Mouse (Mus musculus) layer of hippocampus, postnatal 36 days (tissue): ENCODE data around the gene Cxcl2. TPM values are rescaled to one million over a fixed set of nuclear protein-coding genes. Genes with fewer than 3 reads are reported as not detected.

ENCODE experiments used
- DNase-seq, 2 experiments: peaks; one replicate each; pipeline ENCODE4 v3.0.0; 2022
- total RNA-seq, 2 experiments: library from RNA; stranded (reverse); gene quantifications; 2 replicates each; pipeline ENCODE4 v1.2.3; 2021

Cxcl2 gene
- total RNA-seq, 2 experiments from 2014 or later = not detected

DNA sequence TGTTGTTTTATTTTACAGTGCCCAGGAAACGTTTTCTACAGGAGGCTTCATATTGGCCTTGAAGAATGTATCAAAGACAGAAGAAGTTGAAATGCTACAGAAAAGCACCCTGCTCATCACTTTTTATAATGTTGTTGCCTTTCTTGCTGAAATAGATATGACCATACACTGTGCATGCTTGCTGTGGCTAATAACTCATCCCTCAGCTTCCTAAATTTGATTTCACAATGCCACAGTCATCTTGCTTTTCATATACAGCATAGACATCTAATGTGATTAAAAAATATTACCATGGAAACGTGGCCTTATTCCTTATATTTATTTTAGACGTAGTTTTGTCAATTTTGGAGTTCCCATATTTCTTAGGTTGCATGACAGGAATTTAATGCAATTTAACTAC is 6.2 kb upstream of the Cxcl2 start:
- no peak for DNase-seq

DNA sequence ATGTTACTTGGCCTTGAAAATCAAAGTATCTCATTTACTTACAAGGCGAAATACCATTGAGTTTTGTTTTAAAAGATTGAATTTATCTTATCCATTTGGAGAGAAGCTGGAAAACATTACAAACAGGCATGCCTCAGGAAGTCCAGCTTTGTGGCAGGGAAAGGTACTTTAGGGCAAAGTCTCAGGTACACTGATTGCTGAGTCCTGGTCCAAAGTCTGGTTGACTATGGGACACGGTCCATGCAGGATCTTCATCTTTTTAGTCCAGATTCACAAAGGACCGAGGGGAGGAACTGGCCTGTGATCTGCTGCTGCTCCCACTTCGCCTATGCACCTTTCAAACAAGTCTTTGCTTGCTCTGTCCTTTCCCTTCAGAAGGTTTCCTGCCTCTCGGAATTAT is 4.4 kb upstream of the Cxcl2 start:
- DNase-seq = no peak

- no peak for DNase-seq
Observed at GRCm38 (mm10) chr5:90900147-90900546, 3.5 kb upstream of the Cxcl2 start.

DNA sequence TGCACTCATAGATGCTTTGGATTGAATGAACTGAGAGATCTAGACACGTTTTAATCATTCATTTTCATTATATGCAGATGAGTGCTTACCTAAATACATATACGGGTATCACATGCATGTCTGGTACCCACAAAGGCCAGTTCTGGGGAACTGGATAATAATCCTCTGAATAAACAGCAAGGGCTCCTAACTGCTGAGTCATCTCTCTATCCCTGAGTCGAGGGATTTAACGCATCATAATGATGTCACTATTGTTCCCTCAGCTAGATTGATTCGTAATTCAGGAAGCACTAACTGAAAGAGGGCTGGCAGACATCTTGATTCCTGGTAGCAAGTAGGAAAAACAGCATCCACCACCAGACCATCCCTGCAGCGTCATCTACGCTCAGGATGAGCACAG is 3.0 kb upstream of the Cxcl2 start:
- no peak for DNase-seq

- DNase-seq = no peak
Observed at GRCm38 (mm10) chr5:90902380-90903260, 1.1 kb upstream of the Cxcl2 start.

DNA sequence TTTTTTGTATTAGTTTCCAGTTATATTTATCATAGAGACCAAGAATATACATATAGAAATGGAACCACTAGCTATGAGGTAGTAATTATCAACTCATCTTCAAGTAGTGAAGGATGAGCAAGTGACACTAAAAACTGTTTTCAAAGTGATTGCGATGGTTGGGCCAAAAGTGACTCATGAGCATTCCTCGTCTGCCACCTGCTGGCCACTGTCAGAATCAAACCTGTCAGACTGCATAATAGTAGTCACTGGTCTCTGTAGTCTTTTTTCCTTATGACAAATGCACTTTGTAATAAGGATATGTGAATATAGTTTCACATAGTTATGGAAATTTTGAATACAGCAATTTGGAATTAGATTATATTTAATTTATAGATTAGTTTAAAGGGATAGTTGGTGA is 5.3 kb downstream of the Cxcl2 start:
- DNase-seq = peak; percentile 47 to 60

- DNase-seq = no peak
Observed at GRCm38 (mm10) chr5:90919495-90919894, 15.8 kb downstream of the Cxcl2 start.

GRCm38 (mm10) chr5:90922958-90923357 is 19.3 kb downstream of the Cxcl2 start:
- DNase-seq = no peak

- DNase-seq = no peak
Observed at GRCm38 (mm10) chr5:90930546-90930945, 26.9 kb downstream of the Cxcl2 start.

- DNase-seq = peak; percentile 70 to 74
Observed at GRCm38 (mm10) chr5:90930971-90931851, 27.5 kb downstream of the Cxcl2 start, which contains the start of gene Mthfd2l. Mthfd2l (plus strand) TSS chr5:90931117.

DNA sequence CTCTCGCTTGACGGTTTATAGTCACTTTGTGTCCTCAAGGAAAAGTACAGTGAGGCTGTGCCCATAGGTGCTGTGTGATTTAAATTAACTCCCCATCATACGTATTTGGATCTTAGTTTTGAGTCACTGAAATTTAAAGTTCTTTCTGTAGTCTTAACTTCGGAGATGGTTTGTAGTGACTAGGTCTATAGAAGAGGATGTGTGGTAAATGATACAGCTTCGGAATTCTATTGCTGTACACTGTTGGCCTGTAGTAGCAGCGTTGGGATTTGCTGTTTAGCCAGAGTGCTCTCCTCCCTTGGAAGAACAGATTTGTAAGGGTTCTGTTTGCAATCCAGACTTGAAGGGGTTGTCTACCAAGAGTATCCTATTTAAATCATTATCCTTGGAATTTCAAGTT is 28.2 kb downstream of the Cxcl2 start:
- no peak for DNase-seq

DNA sequence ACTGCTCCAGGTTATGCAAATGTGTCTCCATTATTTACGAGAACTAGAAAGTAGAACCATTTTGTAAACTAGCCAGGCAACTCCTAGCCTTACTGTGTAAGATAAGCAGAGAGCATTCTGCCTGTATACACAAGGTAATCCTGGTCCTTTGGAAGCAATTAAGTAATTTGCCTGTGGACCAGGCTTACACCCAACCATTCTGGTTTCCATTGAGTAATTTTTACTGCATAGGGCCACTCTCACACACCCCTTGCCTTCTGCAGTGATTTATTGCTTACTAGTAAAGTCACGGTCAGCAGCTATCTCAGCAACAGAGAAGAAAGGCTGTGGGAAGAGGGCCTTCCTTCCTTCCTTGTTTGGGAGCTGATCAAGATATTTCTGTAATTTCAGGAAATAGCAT is 33.0 kb downstream of the Cxcl2 start:
- no peak for DNase-seq

GRCm38 (mm10) chr5:90945453-90945852 is 41.8 kb downstream of the Cxcl2 start:
- DNase-seq = no peak

DNA sequence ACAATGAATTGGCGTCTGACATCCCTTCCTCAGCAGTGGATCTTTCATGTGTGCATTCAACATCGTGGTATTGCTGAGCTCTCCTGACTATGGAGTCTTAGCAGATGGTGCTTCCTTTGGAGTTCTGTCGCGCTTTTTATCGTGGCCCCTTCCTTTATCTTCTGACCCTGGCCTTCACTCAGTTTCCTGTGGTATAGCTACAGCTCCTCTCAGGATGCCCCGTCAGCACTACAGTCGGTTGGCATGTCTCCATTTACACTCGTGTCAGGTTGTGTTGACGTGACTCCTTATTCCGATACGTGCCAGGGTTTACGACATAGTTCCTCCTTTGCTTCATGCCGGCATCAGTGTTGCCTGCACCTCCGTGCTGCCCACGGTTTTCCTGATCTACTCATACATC is 45.8 kb downstream of the Cxcl2 start:
- DNase-seq = no peak

- DNase-seq = peak; percentile 24
Observed at GRCm38 (mm10) chr5:90951475-90951874, 47.8 kb downstream of the Cxcl2 start.

DNA sequence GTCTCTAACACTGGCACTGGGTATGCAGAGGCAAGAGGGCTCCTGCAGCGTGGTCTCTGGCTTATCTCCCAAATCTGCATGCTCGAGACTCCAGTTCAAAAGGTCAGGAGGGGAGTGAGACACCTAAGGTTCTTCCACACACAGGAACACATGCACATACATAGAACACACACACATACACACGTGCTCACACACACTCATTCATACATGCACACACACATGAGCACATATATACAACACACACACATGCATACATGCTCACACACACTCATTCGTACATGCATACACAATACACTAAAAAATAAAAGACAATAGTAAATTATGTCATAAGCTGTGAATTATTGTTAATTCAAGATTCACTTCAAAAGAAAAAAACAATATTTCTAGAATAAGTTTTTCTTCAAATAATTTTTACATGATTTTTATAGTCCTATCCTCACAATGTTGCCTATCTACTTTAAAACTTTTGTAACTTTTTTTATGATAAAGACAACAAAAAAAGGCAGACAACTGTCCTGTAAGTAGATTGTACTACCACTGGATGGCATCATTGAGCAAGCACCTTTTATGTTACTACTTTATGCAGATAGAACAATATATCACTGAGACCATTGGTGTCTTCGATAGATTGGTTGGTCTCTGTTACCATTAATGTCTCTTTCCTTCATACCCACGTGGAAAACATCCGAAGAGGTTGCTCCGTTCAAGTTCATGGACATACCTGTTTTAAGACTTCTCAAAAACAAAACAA is 49.2 kb downstream of the Cxcl2 start:
- no peak for DNase-seq

Other genes starting within 250 kb of the Cxcl2 start
- gene Cxcl5, start 144.5 kb upstream of the Cxcl2 start, total RNA-seq = not detected
- gene Ppbp, start 135.4 kb upstream of the Cxcl2 start, total RNA-seq = not detected
- 1 to 10 TPM; 1.7 to 4.1 TPM for gene Pf4, start 131.4 kb upstream of the Cxcl2 start, total RNA-seq
- gene Cxcl3, start 117.8 kb upstream of the Cxcl2 start, total RNA-seq = not detected
- gene Cxcl15, start 109.3 kb upstream of the Cxcl2 start, total RNA-seq = not detected
- gene Cxcl1, start 12.6 kb upstream of the Cxcl2 start, total RNA-seq = under 1 TPM; 0.37 to 0.68 TPM
- 10 to 100 TPM; 18.8 to 21.8 TPM for gene Mthfd2l, start 27.2 kb downstream of the Cxcl2 start, total RNA-seq
- under 1 TPM; 0.35 to 0.45 TPM for gene Epgn, start 123.6 kb downstream of the Cxcl2 start, total RNA-seq
- not detected for gene Ereg, start 170.8 kb downstream of the Cxcl2 start, total RNA-seq
- gene Areg, start 235.7 kb downstream of the Cxcl2 start, total RNA-seq = not detected